Mouse (Mus musculus) MEL (cell line): ENCODE data around the gene Bnc2.

Source experiments
- GABPA ChIP-seq: IDR thresholded peaks from 2 replicates; pipeline ENCODE4 v1.6.1; 2012; ENCODE audit warnings: low read depth, mild to moderate bottlenecking, inconsistent platforms, low read length, improper control_type of control experiment, moderate library complexity
- KAT2A ChIP-seq: conservative IDR thresholded peaks from 2 replicates; pipeline ENCODE4 v1.6.1; 2012; ENCODE audit warnings: low read depth, low read length, improper control_type of control experiment, inconsistent platforms

DNA sequence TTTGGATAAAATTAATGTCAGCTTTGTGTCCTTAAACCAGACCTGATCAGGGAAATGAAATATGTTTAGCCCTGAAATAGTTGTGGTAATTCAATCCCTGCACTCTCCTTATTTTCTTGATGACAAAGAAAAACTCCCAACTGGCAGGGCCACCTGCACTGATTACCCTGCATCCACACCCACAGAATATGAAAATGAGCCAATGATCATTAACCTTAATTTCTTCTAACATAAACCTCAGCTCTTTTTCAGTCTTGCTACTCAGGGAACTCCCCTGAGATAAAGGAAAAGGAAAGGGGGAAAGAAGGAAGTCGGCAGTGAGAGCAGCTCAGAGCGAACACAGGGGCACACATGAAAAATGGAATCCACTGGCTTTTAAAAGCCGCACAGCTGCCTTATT is 220.6 kb downstream of the Bnc2 start:
- no peak for TF ChIP-seq GABPA
- TF ChIP-seq KAT2A: no peak
